Mouse (Mus musculus) ES-Bruce4 (cell line): ENCODE data around the gene Ssc5d.

Experiments used
- CTCF ChIP-seq: IDR thresholded peaks from one replicate; pipeline ENCODE4 v1.8.1; 2011; ENCODE audit warnings: low read depth, low read length
- EP300 ChIP-seq: IDR thresholded peaks from 2 replicates; pipeline ENCODE4 v1.6.1; 2011; ENCODE audit warnings: low read depth, low read length; ENCODE audit not compliant: insufficient read depth
- POLR2A ChIP-seq: IDR thresholded peaks from one replicate; pipeline ENCODE4 v1.8.1; 2011; ENCODE audit warnings: low read length; ENCODE audit not compliant: insufficient read depth

DNA sequence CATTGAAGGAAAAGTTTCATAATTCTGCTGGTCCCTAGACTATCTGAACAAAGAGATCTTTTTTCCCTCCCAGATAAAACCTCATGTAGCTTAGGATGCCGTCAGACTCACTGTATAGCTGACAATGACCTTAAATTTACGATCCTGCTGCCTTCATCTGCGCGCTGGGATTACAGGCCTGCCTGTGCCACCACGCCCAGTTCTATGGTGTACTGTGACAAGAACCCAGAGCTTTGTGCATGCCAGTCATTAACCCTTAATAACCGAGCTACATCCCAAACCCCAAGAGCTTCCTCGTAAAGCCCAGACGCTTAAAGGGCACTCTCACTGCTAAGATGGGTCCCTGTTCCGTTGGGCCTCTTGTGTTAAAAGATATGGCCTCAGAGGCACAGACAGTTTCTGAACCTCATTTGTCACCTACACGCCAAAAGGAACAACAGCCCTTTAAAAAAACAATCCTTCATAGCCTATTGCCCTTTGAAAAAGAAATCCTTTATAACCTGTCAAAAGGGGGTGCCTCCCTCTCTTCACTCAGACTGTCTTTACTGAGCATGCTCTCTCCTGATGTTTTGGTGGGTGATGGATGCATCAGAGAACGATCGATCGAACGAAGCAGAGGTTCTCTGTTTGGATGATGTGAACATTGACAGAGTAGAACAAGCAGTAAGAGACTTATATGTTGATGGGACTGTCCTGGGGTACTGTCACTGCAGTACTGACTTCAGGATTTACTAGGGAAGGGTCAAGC is 9.7 kb upstream of the Ssc5d start:
- TF ChIP-seq CTCF: no peak
- no peak for TF ChIP-seq POLR2A
- no peak for TF ChIP-seq EP300
